Mouse (Mus musculus) kidney, embryonic 14.5 days (tissue): Measurements from ENCODE around the gene Ralgds. TPM values are rescaled to one million over a fixed set of nuclear protein-coding genes. Genes with fewer than 3 reads are reported as not detected.
"Not testable (repeated sequence)": the region's sequence is repeated elsewhere in the genome, so short reads cannot be mapped to it uniquely, and the experiment has no call there.

ENCODE experiments used
- ATAC-seq: fragments of 200-750 bp; cut with Nextera tagmentation; 2 replicates; pipeline ENCODE4 v1.8.0; 2017; ENCODE audit warnings: moderate number of reproducible peaks, mild to moderate bottlenecking, moderate TSS enrichment, moderate library complexity; ENCODE audit not compliant: low FRiP score, low TSS enrichment
- H3K27ac ChIP-seq: fragments of 300-500 bp; sonication (generic); 2 replicates; pipeline ENCODE4 v1.5.1; 2014; ENCODE audit warnings: low read depth, mild to moderate bottlenecking, low read length, moderate library complexity, mixed read lengths
- H3K27me3 ChIP-seq: fragments of 300-500 bp; sonication (generic); 2 replicates; pipeline ENCODE4 v1.6.1; 2014; ENCODE audit warnings: mild to moderate bottlenecking, low read length; ENCODE audit not compliant: control insufficient read depth, insufficient read depth
- H3K36me3 ChIP-seq: fragments of 300-500 bp; sonication (generic); 2 replicates; pipeline ENCODE4 v1.6.1; 2014; ENCODE audit warnings: low read length, mixed read lengths; ENCODE audit not compliant: control insufficient read depth, insufficient read depth
- H3K4me1 ChIP-seq: fragments of 300-500 bp; sonication (generic); 2 replicates; pipeline ENCODE4 v1.6.1; 2014; ENCODE audit warnings: low read length, mixed read lengths; ENCODE audit not compliant: control insufficient read depth, insufficient read depth
- H3K4me2 ChIP-seq: fragments of 300-500 bp; sonication (generic); replicated peaks from 2 replicates; pipeline ENCODE4 v1.6.1; 2014; ENCODE audit warnings: low read depth, mild to moderate bottlenecking, low read length
- H3K4me3 ChIP-seq: fragments of 300-500 bp; sonication (generic); 2 replicates; pipeline ENCODE4 v1.5.1; 2014; ENCODE audit warnings: mild to moderate bottlenecking, low read length
- H3K9ac ChIP-seq: fragments of 300-500 bp; sonication (generic); 2 replicates; pipeline ENCODE4 v1.6.1; 2014; ENCODE audit warnings: low read depth, mild to moderate bottlenecking, low read length, moderate library complexity
- H3K9me3 ChIP-seq: fragments of 300-500 bp; sonication (generic); 2 replicates; pipeline ENCODE4 v1.6.1; 2016; ENCODE audit warnings: low read length; ENCODE audit not compliant: control insufficient read depth
- WGBS: fragments of 180-500 bp; shearing (Covaris S2); extraction: QIAGEN DNeasy Blood & Tissue Kit; methylation state at CpG from one replicate; pipeline ENCODE4 v1.1.7; 2014; 5-methylcytosine and 5-hydroxymethylcytosine counted together
- polyA plus RNA-seq: library from polyadenylated mRNA; unstranded; fragments of >200 nt; fragmentation: Nextera tagmentation; extraction: Ambion mirVana; gene quantifications from 2 replicates; pipeline ENCODE4 v1.2.1, GENCODE M21; 2014

The Ralgds gene
- polyA plus RNA-seq, 1 experiment from 2014 or later = 26.6 TPM

- Histone ChIP-seq H3K27me3 (no peaks in the 10 kb centered on the region), H3K9me3 (no peaks in the 10 kb centered on the region), H3K4me1 (no peaks in the 10 kb centered on the region), H3K27ac (peak overlapping the region; percentile 87; the same call in 1 of the 2 replicates), H3K4me2 (peak overlapping the region; percentile 21; the same call in 1 of the 2 replicates), H3K4me3 (no peak overlapping the region), H3K36me3 (no peaks in the 10 kb centered on the region), H3K9ac (no peak overlapping the region)
- ATAC-seq = no peak
- WGBS = 90% methylated on average over 5 of the region's 5 CpGs
Observed at GRCm38 (mm10) chr2:28497561-28497960, 15.4 kb upstream of the Ralgds start.

GRCm38 (mm10) chr2:28498431-28498830 lies 14.5 kb upstream of the Ralgds start:
- no peaks in the 10 kb centered on the region for H3K4me1 ChIP-seq
- no peak overlapping the region for H3K9ac ChIP-seq
- no peak overlapping the region for H3K27ac ChIP-seq
- ATAC-seq = no peak
- 79% methylated on average over 4 of the region's 4 CpGs for WGBS
- no peaks in the 10 kb centered on the region for H3K27me3 ChIP-seq
- H3K36me3 ChIP-seq = no peaks in the 10 kb centered on the region
- no peaks in the 10 kb centered on the region for H3K9me3 ChIP-seq
- H3K4me2 ChIP-seq = no peak overlapping the region
- no peak overlapping the region for H3K4me3 ChIP-seq

- Histone ChIP-seq H3K4me2 (no peak overlapping the region), H3K36me3 (no peaks in the 10 kb centered on the region), H3K27ac (no peak overlapping the region), H3K27me3 (no peaks in the 10 kb centered on the region), H3K9ac (no peak overlapping the region), H3K4me1 (no peaks in the 10 kb centered on the region), H3K4me3 (no peak overlapping the region), H3K9me3 (no peaks in the 10 kb centered on the region)
- 89% methylated on average over 10 of the region's 10 CpGs for WGBS
- no peak for ATAC-seq
Observed at GRCm38 (mm10) chr2:28502987-28503386, 9.9 kb upstream of the Ralgds start.

- no peak overlapping the region for H3K4me3 ChIP-seq
- H3K27ac ChIP-seq = no peak overlapping the region
- no peaks in the 10 kb centered on the region for H3K27me3 ChIP-seq
- no peaks in the 10 kb centered on the region for H3K9me3 ChIP-seq
- no peaks in the 10 kb centered on the region for H3K4me1 ChIP-seq
- H3K9ac ChIP-seq = no peak overlapping the region
- no peak overlapping the region for H3K4me2 ChIP-seq
- ATAC-seq = no peak
- no peaks in the 10 kb centered on the region for H3K36me3 ChIP-seq
- WGBS = 88% methylated on average over 13 of the region's 13 CpGs
Observed at GRCm38 (mm10) chr2:28504676-28505075, 8.2 kb upstream of the Ralgds start.

GRCm38 (mm10) chr2:28505795-28506194 lies 7.1 kb upstream of the Ralgds start, which contains the start of gene Gm10134:
Gene Gm10134, plus strand, starts transcription at chr2:28506095.
- WGBS = 70% methylated on average over 3 of the region's 3 CpGs
- Histone ChIP-seq H3K4me1 (no peaks in the 10 kb centered on the region), H3K9ac (no peak within 1 kb of the TSS), H3K4me2 (no peak within 1 kb of the TSS), H3K36me3 (no peaks in the 10 kb centered on the region), H3K9me3 (no peaks in the 10 kb centered on the region), H3K27me3 (no peaks in the 10 kb centered on the region), H3K4me3 (no peak within 1 kb of the TSS), H3K27ac (no peak within 1 kb of the TSS)
- ATAC-seq = no peak

- Histone ChIP-seq H3K36me3 (no peaks in the 10 kb centered on the region), H3K4me3 (no peak overlapping the region), H3K9me3 (no peaks in the 10 kb centered on the region), H3K9ac (no peak overlapping the region), H3K27ac (no peak overlapping the region), H3K4me1 (no peaks in the 10 kb centered on the region), H3K4me2 (no peak overlapping the region), H3K27me3 (no peaks in the 10 kb centered on the region)
- 85% methylated on average over 6 of the region's 6 CpGs for whole genome bisulfite sequencing
- ATAC-seq = no peak
Observed at GRCm38 (mm10) chr2:28506291-28506690, 6.6 kb upstream of the Ralgds start.

GRCm38 (mm10) chr2:28511600-28511999 lies 1.3 kb upstream of the Ralgds start:
- not testable (repeated sequence) for H3K36me3 ChIP-seq, H3K27ac ChIP-seq, H3K4me2 ChIP-seq, ATAC-seq, H3K9ac ChIP-seq, H3K9me3 ChIP-seq, H3K4me3 ChIP-seq, H3K27me3 ChIP-seq
- H3K4me1 ChIP-seq = peaks cover 14% of the 10 kb centered on the region
- WGBS = 57% methylated on average over 5 of the region's 5 CpGs

GRCm38 (mm10) chr2:28513431-28514370 lies 776 bp downstream of the Ralgds start:
- H3K27me3 ChIP-seq = no peaks in the 10 kb centered on the region
- H3K4me2 ChIP-seq = peak overlapping the region; percentile 99
- H3K27ac ChIP-seq = peak overlapping the region; percentile 34; the same call in 1 of the 2 replicates
- peak overlapping the region; percentile 89 for H3K9ac ChIP-seq
- peak; percentile 34 for ATAC-seq
- H3K4me1 ChIP-seq = peaks cover 14% of the 10 kb centered on the region
- H3K4me3 ChIP-seq = peak overlapping the region; percentile 52
- no peaks in the 10 kb centered on the region for H3K9me3 ChIP-seq
- H3K36me3 ChIP-seq = no peaks in the 10 kb centered on the region; the same call in 1 of the 2 replicates
- 2% methylated on average over 47 of the region's 47 CpGs for WGBS

GRCm38 (mm10) chr2:28514489-28514888 lies 1.6 kb downstream of the Ralgds start:
- no peaks in the 10 kb centered on the region for H3K9me3 ChIP-seq
- ATAC-seq = no peak
- peaks cover 14% of the 10 kb centered on the region for H3K4me1 ChIP-seq
- WGBS = 17% methylated on average over 5 of the region's 5 CpGs
- peak overlapping the region; percentile 89 for H3K9ac ChIP-seq
- no peaks in the 10 kb centered on the region for H3K27me3 ChIP-seq
- H3K36me3 ChIP-seq = no peaks in the 10 kb centered on the region; the same call in 1 of the 2 replicates
- H3K4me3 ChIP-seq = peak overlapping the region; percentile 52
- no peak overlapping the region for H3K27ac ChIP-seq
- H3K4me2 ChIP-seq = peak overlapping the region; percentile 99
